Mouse (Mus musculus): ENCODE measurements around the gene Cdk1. TPM values are rescaled to one million over a fixed set of nuclear protein-coding genes. Genes with fewer than 3 reads are reported as not detected.

Cdk1 gene
- polyA plus RNA-seq (2014; fragmentation: Illumina TruSeq; extraction: RNeasy Lipid Tissue Mini Kit (QIAGEN cat#74804); ENCODE audit: low read depth, low replicate concordance) = 18.7 TPM

GRCm38 (mm10) chr10:69352212-69353085 lies at the start of gene Cdk1:
Gene Cdk1, minus strand, starts transcription at chr10:69352938.

GRCm38 (mm10) chr10:69398763-69399590 lies 46.2 kb upstream of the Cdk1 start, which contains the start of gene Ank3:
Gene Ank3, plus strand, starts transcription at chr10:69398773.

Other genes starting within 250 kb of the Cdk1 start
- gene Rhobtb1, start 201.5 kb downstream of the Cdk1 start, polyA plus RNA-seq (2014; fragmentation: Illumina TruSeq; extraction: RNeasy Lipid Tissue Mini Kit (QIAGEN cat#74804); ENCODE audit: low read depth, low replicate concordance) = 4.5 TPM
- 1.4 TPM for gene A930033H14Rik, start 139.8 kb downstream of the Cdk1 start, polyA plus RNA-seq (2014; fragmentation: Illumina TruSeq; extraction: RNeasy Lipid Tissue Mini Kit (QIAGEN cat#74804); ENCODE audit: low read depth, low replicate concordance)
- 11.0 TPM for gene Ank3, start 45.8 kb upstream of the Cdk1 start, polyA plus RNA-seq (2014; fragmentation: Illumina TruSeq; extraction: RNeasy Lipid Tissue Mini Kit (QIAGEN cat#74804); ENCODE audit: low read depth, low replicate concordance)